Mouse (Mus musculus) liver, adult (tissue): ENCODE measurements around the gene Xab2.

Source experiments
- GATA4 ChIP-seq: IDR thresholded peaks from 2 replicates; pipeline ENCODE4 v1.6.1; 2014; ENCODE audit warnings: mild to moderate bottlenecking, low read length; ENCODE audit not compliant: insufficient replicate concordance

The Xab2 gene

GRCm38 (mm10) chr8:3621199-3621970 is at the start of gene Xab2, which contains the start of gene Pet100:
Gene Xab2 (minus strand): TSS chr8:3621316.
Gene Pet100 (plus strand): TSS chr8:3621548.
- no peak for TF ChIP-seq GATA4

GRCm38 (mm10) chr8:3670388-3670787 is 49.3 kb upstream of the Xab2 start:
- no peak for TF ChIP-seq GATA4

GRCm38 (mm10) chr8:3665507-3665906 is 44.4 kb upstream of the Xab2 start, which contains the start of gene Mcemp1:
Gene Mcemp1 (plus strand): TSS chr8:3665754.
- TF ChIP-seq GATA4 = no peak

GRCm38 (mm10) chr8:3664405-3664804 is 43.3 kb upstream of the Xab2 start:
- no peak for TF ChIP-seq GATA4

- no peak for TF ChIP-seq GATA4
Observed at GRCm38 (mm10) chr8:3660889-3661288, 39.8 kb upstream of the Xab2 start.

GRCm38 (mm10) chr8:3656725-3657381 is 35.7 kb upstream of the Xab2 start:
- TF ChIP-seq GATA4 = no peak

- no peak for TF ChIP-seq GATA4
Observed at GRCm38 (mm10) chr8:3655526-3655925, 34.4 kb upstream of the Xab2 start, which contains the start of gene Retn. Gene Retn (plus strand): TSS chr8:3655770.

- TF ChIP-seq GATA4 = no peak
Observed at GRCm38 (mm10) chr8:3654726-3655508, 33.8 kb upstream of the Xab2 start.

GRCm38 (mm10) chr8:3652845-3653244 is 31.7 kb upstream of the Xab2 start:
- TF ChIP-seq GATA4 = no peak

- TF ChIP-seq GATA4 = no peak
Observed at GRCm38 (mm10) chr8:3648990-3649389, 27.9 kb upstream of the Xab2 start.

- TF ChIP-seq GATA4 = no peak
Observed at GRCm38 (mm10) chr8:3648268-3648667, 27.2 kb upstream of the Xab2 start.

GRCm38 (mm10) chr8:3647561-3647960 is 26.4 kb upstream of the Xab2 start:
- TF ChIP-seq GATA4 = no peak

GRCm38 (mm10) chr8:3646824-3647531 is 25.9 kb upstream of the Xab2 start:
- no peak for TF ChIP-seq GATA4

- TF ChIP-seq GATA4 = no peak
Observed at GRCm38 (mm10) chr8:3645804-3646203, 24.7 kb upstream of the Xab2 start.

GRCm38 (mm10) chr8:3631478-3631875 is 10.4 kb upstream of the Xab2 start:
- no peak for TF ChIP-seq GATA4
